Mouse (Mus musculus): Measurements from ENCODE around the gene Alg9. TPM values are rescaled to one million over a fixed set of nuclear protein-coding genes. Genes with fewer than 3 reads are reported as not detected.

Gene Alg9
- total RNA-seq, 2 experiments from 2014 or later = 29.0 to 31.1 TPM

- DNase-seq (ENCODE audit: low spot score in 2 of 2) = no peak
- no peak for TF ChIP-seq CTCF (conservative IDR thresholded peaks at IDR 0.05)
- Histone ChIP-seq H3K4me3 (no peak overlapping the region), H3K27ac (no peak overlapping the region)
These were observed 32.1 kb upstream of the Alg9 start for GRCm38 (mm10) chr9:50742744-50743143.

- Histone ChIP-seq H3K4me3 (peak overlapping the region; percentile 39), H3K27ac (peak overlapping the region; percentile 49)
- no peak for TF ChIP-seq CTCF (conservative IDR thresholded peaks at IDR 0.05)
- no peak for DNase-seq (ENCODE audit: low spot score in 2 of 2)
These were observed 29.0 kb upstream of the Alg9 start for GRCm38 (mm10) chr9:50745806-50746205.

- no peak for DNase-seq (ENCODE audit: low spot score in 2 of 2)
- peak; percentile 31 for TF ChIP-seq CTCF (conservative IDR thresholded peaks at IDR 0.05)
- peak within 1 kb of the TSS; percentile 39 for H3K4me3 ChIP-seq
- peak within 1 kb of the TSS; percentile 49 for H3K27ac ChIP-seq
These were observed 28.6 kb upstream of the Alg9 start, which contains the start of gene 2310030G06Rik for GRCm38 (mm10) chr9:50746214-50746677. Gene 2310030G06Rik, minus strand, starts transcription at chr9:50746536.

- no peak for TF ChIP-seq CTCF (conservative IDR thresholded peaks at IDR 0.05)
- no peak overlapping the region for H3K4me3 ChIP-seq
- DNase-seq (ENCODE audit: low spot score in 2 of 2) = no peak
These were observed 24.1 kb upstream of the Alg9 start for GRCm38 (mm10) chr9:50750706-50751105.

GRCm38 (mm10) chr9:50751323-50751722 lies 23.5 kb upstream of the Alg9 start, which contains the start of gene Cryab:
Gene Cryab, plus strand, starts transcription at chr9:50751325.
- peak within 1 kb of the TSS; percentile 52; the same call in 1 of the 2 replicates for H3K4me3 ChIP-seq
- no peak for TF ChIP-seq CTCF (conservative IDR thresholded peaks at IDR 0.05)
- peak within 1 kb of the TSS; percentile 90 for H3K27ac ChIP-seq
- DNase-seq (ENCODE audit: low spot score in 2 of 2) = no peak

More at GRCm38 (mm10) chr9:50750706-50751105, 24.1 kb upstream of the Alg9 start:
- peak overlapping the region; percentile 90 for H3K27ac ChIP-seq

GRCm38 (mm10) chr9:50752054-50752602 lies 22.7 kb upstream of the Alg9 start, which contains the start of gene Hspb2:
Gene Hspb2, minus strand, starts transcription at chr9:50752354.
- DNase-seq (ENCODE audit: low spot score in 2 of 2) = no peak
- H3K27ac ChIP-seq = peak within 1 kb of the TSS; percentile 90

GRCm38 (mm10) chr9:50752784-50753615 lies 21.8 kb upstream of the Alg9 start:
- no peak for TF ChIP-seq CTCF (conservative IDR thresholded peaks at IDR 0.05)
- peak; percentile 67 to 78 for DNase-seq (ENCODE audit: low spot score in 2 of 2)
- Histone ChIP-seq H3K4me3 (peak overlapping the region; percentile 52), H3K27ac (peak overlapping the region; percentile 90)

More at GRCm38 (mm10) chr9:50752054-50752602, 22.7 kb upstream of the Alg9 start, which contains the start of gene Hspb2:
- no peak for TF ChIP-seq CTCF (conservative IDR thresholded peaks at IDR 0.05)
- peak within 1 kb of the TSS; percentile 52 for H3K4me3 ChIP-seq

GRCm38 (mm10) chr9:50753947-50754346 lies 20.9 kb upstream of the Alg9 start:
- no peak for TF ChIP-seq CTCF (conservative IDR thresholded peaks at IDR 0.05)
- H3K4me3 ChIP-seq = peak overlapping the region; percentile 52

GRCm38 (mm10) chr9:50756711-50757110 lies 18.1 kb upstream of the Alg9 start:
- Histone ChIP-seq H3K4me3 (no peak overlapping the region), H3K27ac (no peak overlapping the region)
- no peak for DNase-seq (ENCODE audit: low spot score in 2 of 2)
- TF ChIP-seq CTCF (conservative IDR thresholded peaks at IDR 0.05) = no peak

More at GRCm38 (mm10) chr9:50753947-50754346, 20.9 kb upstream of the Alg9 start:
- DNase-seq (ENCODE audit: low spot score in 2 of 2) = peak in 1 of 2 experiments; percentile 28
- H3K27ac ChIP-seq = peak overlapping the region; percentile 90

- TF ChIP-seq CTCF (conservative IDR thresholded peaks at IDR 0.05) = no peak
- H3K27ac ChIP-seq = no peak overlapping the region
- H3K4me3 ChIP-seq = no peak overlapping the region
- DNase-seq (ENCODE audit: low spot score in 2 of 2) = no peak
These were observed 13.1 kb upstream of the Alg9 start for GRCm38 (mm10) chr9:50761520-50762243.

- peak in 1 of 2 experiments; percentile 40 for DNase-seq (ENCODE audit: low spot score in 2 of 2)
- TF ChIP-seq CTCF (conservative IDR thresholded peaks at IDR 0.05) = peak; percentile 78
- Histone ChIP-seq H3K27ac (no peak overlapping the region), H3K4me3 (no peak overlapping the region)
These were observed 11.5 kb upstream of the Alg9 start for GRCm38 (mm10) chr9:50763331-50763730.

- DNase-seq (ENCODE audit: low spot score in 2 of 2) = no peak
These were observed 7.2 kb upstream of the Alg9 start for GRCm38 (mm10) chr9:50767531-50768106.

More at GRCm38 (mm10) chr9:50767531-50768106, 7.2 kb upstream of the Alg9 start:
- TF ChIP-seq CTCF (conservative IDR thresholded peaks at IDR 0.05) = no peak
- H3K4me3 ChIP-seq = peak overlapping the region; percentile 78
- H3K27ac ChIP-seq = peak overlapping the region; percentile 97
